Mouse (Mus musculus): Measurements from ENCODE around the gene Ccdc77. TPM values are rescaled to one million over a fixed set of nuclear protein-coding genes. Genes with fewer than 3 reads are reported as not detected.

Gene Ccdc77
- polyA plus RNA-seq, 1 experiment from 2014 or later: 29.2 TPM

- DNase-seq (ENCODE audit: low spot score) (no peak), ATAC-seq (ENCODE audit: insufficient number of reproducible peaks, low FRiP score, low TSS enrichment, low read depth) (0 out of 2 replicates have a peak, but pooled peaks have one; percentile 4)
- no peaks in the 10 kb centered on the region for H3K9me3 ChIP-seq (ENCODE audit: control insufficient read depth, low read length)
- H3K4me1 ChIP-seq (ENCODE audit: control insufficient read depth, insufficient read depth, low read length): peaks cover 6% of the 10 kb centered on the region
- H3K27ac ChIP-seq (replicated peaks; ENCODE audit: low read depth, low read length): peak overlapping the region; percentile 80
- no peaks in the 10 kb centered on the region for H3K27me3 ChIP-seq (ENCODE audit: control insufficient read depth, insufficient read depth, low read length)
- 25% methylated on average over 15 of the region's 15 CpGs for WGBS
- H3K36me3 ChIP-seq (ENCODE audit: control insufficient read depth, insufficient read depth, low read length): peaks cover 5% of the 10 kb centered on the region; the same call in 1 of the 2 replicates
- H3K4me2 ChIP-seq (ENCODE audit: low read depth, severe bottlenecking): peak overlapping the region; percentile 93
- H3K4me3 ChIP-seq (ENCODE audit: low read depth, low read length): peak overlapping the region; percentile 97
- peak overlapping the region; percentile 91 for H3K9ac ChIP-seq (ENCODE audit: low read length)
Observed at GRCm38 (mm10) chr6:120362774-120363687, 1.1 kb downstream of the Ccdc77 start.

GRCm38 (mm10) chr6:120362124-120362523 is 2.0 kb downstream of the Ccdc77 start:
- WGBS: 95% methylated on average over 2 of the region's 2 CpGs
- Histone ChIP-seq H3K36me3 (ENCODE audit: control insufficient read depth, insufficient read depth, low read length) (no peaks in the 10 kb centered on the region; the same call in 1 of the 2 replicates), H3K4me3 (ENCODE audit: low read depth, low read length) (no peak overlapping the region), H3K27ac (replicated peaks; ENCODE audit: low read depth, low read length) (no peak overlapping the region), H3K4me2 (ENCODE audit: low read depth, severe bottlenecking) (no peak overlapping the region), H3K9me3 (ENCODE audit: control insufficient read depth, low read length) (no peaks in the 10 kb centered on the region), H3K4me1 (ENCODE audit: control insufficient read depth, insufficient read depth, low read length) (peaks cover 6% of the 10 kb centered on the region), H3K9ac (ENCODE audit: low read length) (no peak overlapping the region), H3K27me3 (ENCODE audit: control insufficient read depth, insufficient read depth, low read length) (no peaks in the 10 kb centered on the region)
- no peak for ATAC-seq (ENCODE audit: insufficient number of reproducible peaks, low FRiP score, low TSS enrichment, low read depth)
- no peak for DNase-seq (ENCODE audit: low spot score)

GRCm38 (mm10) chr6:120356951-120357945 is 6.9 kb downstream of the Ccdc77 start:
- H3K9ac ChIP-seq (ENCODE audit: low read length): peak overlapping the region; percentile 70
- H3K4me2 ChIP-seq (ENCODE audit: low read depth, severe bottlenecking): peak overlapping the region; percentile 54
- no peaks in the 10 kb centered on the region; the same call in 1 of the 2 replicates for H3K4me1 ChIP-seq (ENCODE audit: control insufficient read depth, insufficient read depth, low read length)
- no peaks in the 10 kb centered on the region for H3K9me3 ChIP-seq (ENCODE audit: control insufficient read depth, low read length)
- peak; percentile 87 for DNase-seq (ENCODE audit: low spot score)
- H3K27ac ChIP-seq (replicated peaks; ENCODE audit: low read depth, low read length): peak overlapping the region; percentile 66
- no peaks in the 10 kb centered on the region for H3K27me3 ChIP-seq (ENCODE audit: control insufficient read depth, insufficient read depth, low read length)
- under 1% methylated on average over 31 of the region's 31 CpGs for WGBS
- ATAC-seq (ENCODE audit: insufficient number of reproducible peaks, low FRiP score, low TSS enrichment, low read depth): peak; percentile 97
- no peaks in the 10 kb centered on the region; the same call in 1 of the 2 replicates for H3K36me3 ChIP-seq (ENCODE audit: control insufficient read depth, insufficient read depth, low read length)
- peak overlapping the region; percentile 59 for H3K4me3 ChIP-seq (ENCODE audit: low read depth, low read length)

- peak overlapping the region; percentile 59 for H3K4me3 ChIP-seq (ENCODE audit: low read depth, low read length)
- no peak for DNase-seq (ENCODE audit: low spot score)
- H3K36me3 ChIP-seq (ENCODE audit: control insufficient read depth, insufficient read depth, low read length): no peaks in the 10 kb centered on the region; the same call in 1 of the 2 replicates
- ATAC-seq (ENCODE audit: insufficient number of reproducible peaks, low FRiP score, low TSS enrichment, low read depth): no peak
- WGBS: 40% methylated on average over 5 of the region's 5 CpGs
- H3K27ac ChIP-seq (replicated peaks; ENCODE audit: low read depth, low read length): peak overlapping the region; percentile 66; the same call in 1 of the 2 replicates
- H3K9me3 ChIP-seq (ENCODE audit: control insufficient read depth, low read length): no peaks in the 10 kb centered on the region
- H3K9ac ChIP-seq (ENCODE audit: low read length): peak overlapping the region; percentile 70
- H3K4me1 ChIP-seq (ENCODE audit: control insufficient read depth, insufficient read depth, low read length): no peaks in the 10 kb centered on the region; the same call in 1 of the 2 replicates
- no peaks in the 10 kb centered on the region for H3K27me3 ChIP-seq (ENCODE audit: control insufficient read depth, insufficient read depth, low read length)
- peak overlapping the region; percentile 54 for H3K4me2 ChIP-seq (ENCODE audit: low read depth, severe bottlenecking)
Observed at GRCm38 (mm10) chr6:120356478-120356877, 7.7 kb downstream of the Ccdc77 start.

- 97% methylated on average over 3 of the region's 3 CpGs for WGBS
- Histone ChIP-seq H3K4me1 (ENCODE audit: control insufficient read depth, insufficient read depth, low read length) (no peaks in the 10 kb centered on the region), H3K36me3 (ENCODE audit: control insufficient read depth, insufficient read depth, low read length) (peaks cover 5% of the 10 kb centered on the region; the same call in 1 of the 2 replicates), H3K4me2 (ENCODE audit: low read depth, severe bottlenecking) (no peak overlapping the region), H3K27me3 (ENCODE audit: control insufficient read depth, insufficient read depth, low read length) (no peaks in the 10 kb centered on the region), H3K9me3 (ENCODE audit: control insufficient read depth, low read length) (no peaks in the 10 kb centered on the region), H3K4me3 (ENCODE audit: low read depth, low read length) (no peak overlapping the region), H3K9ac (ENCODE audit: low read length) (no peak overlapping the region), H3K27ac (replicated peaks; ENCODE audit: low read depth, low read length) (no peak overlapping the region)
- no peak for ATAC-seq (ENCODE audit: insufficient number of reproducible peaks, low FRiP score, low TSS enrichment, low read depth)
- no peak for DNase-seq (ENCODE audit: low spot score)
Observed at GRCm38 (mm10) chr6:120349018-120349417, 15.2 kb downstream of the Ccdc77 start.

- WGBS: 79% methylated on average over 1 of the region's 1 CpGs
- H3K36me3 ChIP-seq (ENCODE audit: control insufficient read depth, insufficient read depth, low read length): peaks cover 8% of the 10 kb centered on the region; the same call in 1 of the 2 replicates
- no peaks in the 10 kb centered on the region for H3K27me3 ChIP-seq (ENCODE audit: control insufficient read depth, insufficient read depth, low read length)
- no peak for DNase-seq (ENCODE audit: low spot score)
- no peak overlapping the region for H3K27ac ChIP-seq (replicated peaks; ENCODE audit: low read depth, low read length)
- H3K4me1 ChIP-seq (ENCODE audit: control insufficient read depth, insufficient read depth, low read length): no peaks in the 10 kb centered on the region
- H3K9me3 ChIP-seq (ENCODE audit: control insufficient read depth, low read length): no peaks in the 10 kb centered on the region
- no peak overlapping the region for H3K4me3 ChIP-seq (ENCODE audit: low read depth, low read length)
- no peak overlapping the region for H3K9ac ChIP-seq (ENCODE audit: low read length)
- H3K4me2 ChIP-seq (ENCODE audit: low read depth, severe bottlenecking): no peak overlapping the region
- ATAC-seq (ENCODE audit: insufficient number of reproducible peaks, low FRiP score, low TSS enrichment, low read depth): no peak
Observed at GRCm38 (mm10) chr6:120343992-120344391, 20.2 kb downstream of the Ccdc77 start.

- no peak overlapping the region for H3K27ac ChIP-seq (replicated peaks; ENCODE audit: low read depth, low read length)
- H3K27me3 ChIP-seq (ENCODE audit: control insufficient read depth, insufficient read depth, low read length): no peaks in the 10 kb centered on the region
- no peaks in the 10 kb centered on the region for H3K9me3 ChIP-seq (ENCODE audit: control insufficient read depth, low read length)
- H3K4me3 ChIP-seq (ENCODE audit: low read depth, low read length): no peak overlapping the region
- peaks cover 15% of the 10 kb centered on the region for H3K36me3 ChIP-seq (ENCODE audit: control insufficient read depth, insufficient read depth, low read length)
- no peak for DNase-seq (ENCODE audit: low spot score)
- H3K4me1 ChIP-seq (ENCODE audit: control insufficient read depth, insufficient read depth, low read length): no peaks in the 10 kb centered on the region
- WGBS: 80% methylated on average over 2 of the region's 2 CpGs
- H3K4me2 ChIP-seq (ENCODE audit: low read depth, severe bottlenecking): no peak overlapping the region
- no peak overlapping the region for H3K9ac ChIP-seq (ENCODE audit: low read length)
- ATAC-seq (ENCODE audit: insufficient number of reproducible peaks, low FRiP score, low TSS enrichment, low read depth): no peak
Observed at GRCm38 (mm10) chr6:120332351-120332750, 31.8 kb downstream of the Ccdc77 start.

All from limb, embryonic 11.5 days (tissue).